Mouse (Mus musculus) brain, embryonic 14.5 days (tissue): ENCODE results near the gene Aldh5a1. TPM values are rescaled to one million over a fixed set of nuclear protein-coding genes. Genes with fewer than 3 reads are reported as not detected.
A peak's percentile ranks its signal among the peaks of the same experiment; 100 is the strongest.

ENCODE experiments used
- DNase-seq: peaks from one replicate; pipeline ENCODE4 v3.0.0-alpha.2; 2011; ENCODE audit warnings: low read depth
- CTCF ChIP-seq: fragments of 200-500 bp; IDR thresholded peaks from 2 replicates; pipeline ENCODE4 v1.5.1; 2012; ENCODE audit warnings: inconsistent platforms, mild to moderate bottlenecking, moderate library complexity, borderline replicate concordance; ENCODE audit not compliant: insufficient read depth, insufficient read length; ENCODE audit errors: extremely low read depth
- POLR2A ChIP-seq: fragments of 200-500 bp; IDR thresholded peaks from 2 replicates; pipeline ENCODE4 v1.6.1; 2012; ENCODE audit warnings: mild to moderate bottlenecking, inconsistent platforms, borderline replicate concordance; ENCODE audit not compliant: poor library complexity, insufficient read depth, insufficient read length, severe bottlenecking; ENCODE audit errors: extremely low read depth
- polyA plus RNA-seq: library from polyadenylated mRNA; depleted of rRNA; stranded (reverse); fragments of >200 nt; gene quantifications from 2 replicates; pipeline ENCODE4 v1.2.3, GENCODE M21; 2012

Aldh5a1 gene
- polyA plus RNA-seq, 1 experiment = 17.9 TPM

- TF ChIP-seq POLR2A (no peak), CTCF (no peak)
- DNase-seq = no peak
Observed at GRCm38 (mm10) chr13:24955091-24955490, 17.6 kb upstream of the Aldh5a1 start.

- TF ChIP-seq CTCF = no peak
- DNase-seq = no peak
Observed at GRCm38 (mm10) chr13:24952659-24953058, 15.2 kb upstream of the Aldh5a1 start.

- TF ChIP-seq CTCF (no peak), POLR2A (no peak)
- no peak for DNase-seq
Observed at GRCm38 (mm10) chr13:24948870-24949269, 11.4 kb upstream of the Aldh5a1 start.

GRCm38 (mm10) chr13:24947158-24947557 lies 9.7 kb upstream of the Aldh5a1 start:
- DNase-seq = no peak
- TF ChIP-seq POLR2A (no peak), CTCF (no peak)

GRCm38 (mm10) chr13:24945567-24945966 lies 8.1 kb upstream of the Aldh5a1 start:
- no peak for TF ChIP-seq CTCF
- TF ChIP-seq POLR2A = no peak
- DNase-seq = peak; percentile 73

- no peak for TF ChIP-seq POLR2A
- no peak for TF ChIP-seq CTCF
- no peak for DNase-seq
Observed at GRCm38 (mm10) chr13:24943303-24943702, 5.8 kb upstream of the Aldh5a1 start.

- TF ChIP-seq POLR2A = no peak
- no peak for TF ChIP-seq CTCF
- peak; percentile 65 for DNase-seq
Observed at GRCm38 (mm10) chr13:24942512-24943282, 5.2 kb upstream of the Aldh5a1 start, which contains the start of gene Gpld1. Gene Gpld1, plus strand, starts transcription at chr13:24943152.

GRCm38 (mm10) chr13:24939472-24939871 lies 2.0 kb upstream of the Aldh5a1 start:
- no peak for DNase-seq
- TF ChIP-seq CTCF (no peak), POLR2A (no peak)

- DNase-seq = peak; percentile 76
- TF ChIP-seq CTCF (peak; percentile 80), POLR2A (no peak)
Observed at GRCm38 (mm10) chr13:24938683-24939082, 1.2 kb upstream of the Aldh5a1 start.

- no peak for DNase-seq
- no peak for TF ChIP-seq POLR2A
- TF ChIP-seq CTCF = no peak
Observed at GRCm38 (mm10) chr13:24937839-24938166, 342 bp upstream of the Aldh5a1 start.

GRCm38 (mm10) chr13:24936772-24937107 lies 721 bp downstream of the Aldh5a1 start:
- DNase-seq = no peak

GRCm38 (mm10) chr13:24933199-24933598 lies 4.3 kb downstream of the Aldh5a1 start:
- TF ChIP-seq POLR2A (no peak), CTCF (no peak)
- no peak for DNase-seq

More at GRCm38 (mm10) chr13:24936772-24937107, 721 bp downstream of the Aldh5a1 start:
- TF ChIP-seq POLR2A = no peak
- no peak for TF ChIP-seq CTCF
